Mouse (Mus musculus) small intestine, adult 2 months (tissue): Measurements from ENCODE around the gene Cox4i1. TPM values are rescaled to one million over a fixed set of nuclear protein-coding genes. Genes with fewer than 3 reads are reported as not detected.
A peak's percentile ranks its signal among the peaks of the same experiment; 100 is the strongest.

Experiments used
- H3K27ac ChIP-seq: fragments of 200-500 bp; 2 replicates; pipeline ENCODE4 v1.5.1; 2012; ENCODE audit warnings: low read depth, low read length, control low read depth, inconsistent platforms; ENCODE audit not compliant: insufficient read depth
- H3K27me3 ChIP-seq: fragments of 200-500 bp; 2 replicates; pipeline ENCODE4 v1.6.1; 2012; ENCODE audit warnings: mild to moderate bottlenecking, moderate library complexity, low read length, inconsistent platforms; ENCODE audit not compliant: control insufficient read depth, insufficient read depth
- H3K36me3 ChIP-seq: fragments of 200-500 bp; 2 replicates; pipeline ENCODE4 v1.6.1; 2012; ENCODE audit warnings: mild to moderate bottlenecking, low read length, control low read depth, inconsistent platforms; ENCODE audit not compliant: control insufficient read depth, insufficient read depth
- H3K4me1 ChIP-seq: fragments of 200-500 bp; 2 replicates; pipeline ENCODE4 v1.6.1; 2012; ENCODE audit warnings: low read length, inconsistent platforms, mixed read lengths; ENCODE audit not compliant: control insufficient read depth, insufficient read depth, insufficient read length
- H3K4me3 ChIP-seq: fragments of 200-500 bp; 2 replicates; pipeline ENCODE4 v1.5.1; 2012; ENCODE audit warnings: low read depth, mild to moderate bottlenecking, control low read depth, inconsistent platforms, low read length, moderate library complexity
- CTCF ChIP-seq: fragments of 200-500 bp; IDR thresholded peaks from 2 replicates; pipeline ENCODE4 v1.5.1; 2012; ENCODE audit warnings: low read depth, mild to moderate bottlenecking, control low read depth, inconsistent platforms, low read length, moderate library complexity, mixed read lengths; ENCODE audit not compliant: insufficient replicate concordance, insufficient read length; ENCODE audit errors: extremely low read depth
- POLR2A ChIP-seq: fragments of 200-500 bp; IDR thresholded peaks from 2 replicates; pipeline ENCODE4 v1.6.1; 2012; ENCODE audit warnings: low read depth, mild to moderate bottlenecking, control low read depth, inconsistent platforms, low read length, moderate library complexity
- WGBS: fragments of 180-500 bp; shearing (Covaris S2); methylation state at CpG from one replicate; pipeline ENCODE4 v1.1.7; 2018; 5-methylcytosine and 5-hydroxymethylcytosine counted together
- polyA plus RNA-seq: library from polyadenylated mRNA; depleted of rRNA; stranded (reverse); fragments of >200 nt; gene quantifications from 2 replicates; pipeline ENCODE4 v1.2.3, GENCODE M21; 2012; rRNA removed

Gene Cox4i1
- 631 and 1,064 TPM in 2 replicates for polyA plus RNA-seq

GRCm38 (mm10) chr8:120667561-120668373 lies at the start of gene Cox4i1, which contains the start of gene Gm27021:
Cox4i1 (plus strand) TSS chr8:120668222.
Gm27021 (minus strand) TSS chr8:120668079.
- WGBS = under 1% methylated on average over 105 of the region's 105 CpGs
- H3K4me1 ChIP-seq = peaks cover 10% of the 10 kb centered on the region
- peak; percentile 13; the same call in 1 of the 2 replicates for TF ChIP-seq CTCF
- peak; percentile 89 for TF ChIP-seq POLR2A
- peaks cover 30% of the 10 kb centered on the region for H3K36me3 ChIP-seq
- peak within 1 kb of the TSS; percentile 99 for H3K4me3 ChIP-seq
- no peaks in the 10 kb centered on the region for H3K27me3 ChIP-seq
- H3K27ac ChIP-seq = peak within 1 kb of the TSS; percentile 90

GRCm38 (mm10) chr8:120619235-120620180 lies 48.5 kb upstream of the Cox4i1 start:
- Histone ChIP-seq H3K4me1 (peaks cover 6% of the 10 kb centered on the region; the same call in 1 of the 2 replicates), H3K4me3 (no peak overlapping the region), H3K27me3 (no peaks in the 10 kb centered on the region), H3K27ac (no peak overlapping the region), H3K36me3 (no peaks in the 10 kb centered on the region)
- TF ChIP-seq CTCF (no peak), POLR2A (no peak)
- WGBS = 60% methylated on average over 11 of the region's 11 CpGs

- Histone ChIP-seq H3K27ac (no peak overlapping the region), H3K27me3 (no peaks in the 10 kb centered on the region), H3K4me1 (peaks cover 6% of the 10 kb centered on the region; the same call in 1 of the 2 replicates), H3K36me3 (no peaks in the 10 kb centered on the region), H3K4me3 (no peak overlapping the region)
- 50% methylated on average over 7 of the region's 7 CpGs for WGBS
- TF ChIP-seq CTCF = no peak
- TF ChIP-seq POLR2A = no peak
Observed at GRCm38 (mm10) chr8:120620441-120620840, 47.6 kb upstream of the Cox4i1 start.

GRCm38 (mm10) chr8:120622161-120622560 lies 45.9 kb upstream of the Cox4i1 start:
- Histone ChIP-seq H3K4me1 (peaks cover 6% of the 10 kb centered on the region; the same call in 1 of the 2 replicates), H3K27ac (no peak overlapping the region), H3K4me3 (no peak overlapping the region), H3K27me3 (no peaks in the 10 kb centered on the region), H3K36me3 (no peaks in the 10 kb centered on the region)
- 70% methylated on average over 14 of the region's 14 CpGs for WGBS
- TF ChIP-seq CTCF (no peak), POLR2A (no peak)

- TF ChIP-seq POLR2A (no peak), CTCF (no peak)
- no peaks in the 10 kb centered on the region for H3K27me3 ChIP-seq
- H3K27ac ChIP-seq = no peak overlapping the region
- no peaks in the 10 kb centered on the region for H3K36me3 ChIP-seq
- no peak overlapping the region for H3K4me3 ChIP-seq
- H3K4me1 ChIP-seq = peaks cover 6% of the 10 kb centered on the region; the same call in 1 of the 2 replicates
- 60% methylated on average over 2 of the region's 2 CpGs for WGBS
Observed at GRCm38 (mm10) chr8:120623608-120624007, 44.4 kb upstream of the Cox4i1 start.

GRCm38 (mm10) chr8:120626461-120626860 lies 41.6 kb upstream of the Cox4i1 start:
- TF ChIP-seq POLR2A (no peak), CTCF (no peak)
- Histone ChIP-seq H3K27me3 (no peaks in the 10 kb centered on the region), H3K27ac (no peak overlapping the region), H3K36me3 (no peaks in the 10 kb centered on the region), H3K4me1 (no peaks in the 10 kb centered on the region), H3K4me3 (no peak overlapping the region)
- 79% methylated on average over 11 of the region's 11 CpGs for WGBS

GRCm38 (mm10) chr8:120627298-120627697 lies 40.7 kb upstream of the Cox4i1 start:
- TF ChIP-seq POLR2A = no peak
- no peak for TF ChIP-seq CTCF
- Histone ChIP-seq H3K36me3 (no peaks in the 10 kb centered on the region), H3K27ac (no peak overlapping the region), H3K4me1 (no peaks in the 10 kb centered on the region), H3K27me3 (no peaks in the 10 kb centered on the region), H3K4me3 (no peak overlapping the region)
- WGBS = 91% methylated on average over 5 of the region's 5 CpGs
